Mouse (Mus musculus) liver, embryonic 12.5 days (tissue): ENCODE data around the gene Faap20. TPM values are rescaled to one million over a fixed set of nuclear protein-coding genes. Genes with fewer than 3 reads are reported as not detected.

ENCODE experiments used
- ATAC-seq: fragments of 200-750 bp; cut with Nextera tagmentation; 2 replicates; pipeline ENCODE4 v1.8.0; 2017; ENCODE audit warnings: moderate number of reproducible peaks, mild to moderate bottlenecking, moderate library complexity
- H3K27ac ChIP-seq: fragments of 300-500 bp; sonication (generic); 2 replicates; pipeline ENCODE4 v1.5.1; 2016; ENCODE audit warnings: mild to moderate bottlenecking
- H3K27me3 ChIP-seq: fragments of 300-500 bp; sonication (generic); replicated peaks from 2 replicates; pipeline ENCODE4 v1.6.1; 2016; ENCODE audit warnings: mild to moderate bottlenecking, moderate library complexity
- H3K36me3 ChIP-seq: fragments of 300-500 bp; sonication (generic); 2 replicates; pipeline ENCODE4 v1.6.1; 2016; ENCODE audit warnings: mild to moderate bottlenecking, moderate library complexity
- H3K4me1 ChIP-seq: fragments of 300-500 bp; sonication (generic); 2 replicates; pipeline ENCODE4 v1.6.1; 2016
- H3K4me2 ChIP-seq: fragments of 300-500 bp; sonication (generic); 2 replicates; pipeline ENCODE4 v1.6.1; 2016; ENCODE audit warnings: mild to moderate bottlenecking, moderate library complexity
- H3K4me3 ChIP-seq: fragments of 300-500 bp; sonication (generic); 2 replicates; pipeline ENCODE4 v1.5.1; 2016; ENCODE audit warnings: mild to moderate bottlenecking, moderate library complexity
- H3K9ac ChIP-seq: fragments of 300-500 bp; sonication (generic); 2 replicates; pipeline ENCODE4 v1.6.1; 2016; ENCODE audit warnings: mild to moderate bottlenecking, moderate library complexity
- H3K9me3 ChIP-seq: fragments of 300-500 bp; sonication (generic); replicated peaks from 2 replicates; pipeline ENCODE4 v1.6.1; 2016; ENCODE audit warnings: mild to moderate bottlenecking, moderate library complexity
- WGBS: fragments of 180-500 bp; shearing (Covaris S2); methylation state at CpG from one replicate; pipeline ENCODE4 v1.1.7; 2016; ENCODE audit not compliant: insufficient replicate concordance; 5-methylcytosine and 5-hydroxymethylcytosine counted together
- polyA plus RNA-seq: library from polyadenylated mRNA; unstranded; fragments of >200 nt; fragmentation: Nextera tagmentation; extraction: Ambion mirVana; gene quantifications from 2 replicates; pipeline ENCODE4 v1.2.1, GENCODE M21; 2016

Gene Faap20
- polyA plus RNA-seq, 1 experiment from 2014 or later = 31.2 TPM

- Histone ChIP-seq H3K4me1 (peaks cover 61% of the 10 kb centered on the region), H3K9me3 (no peaks in the 10 kb centered on the region), H3K4me2 (peak within 1 kb of the TSS; percentile 93), H3K27ac (peak within 1 kb of the TSS; percentile 91), H3K4me3 (peak within 1 kb of the TSS; percentile 70), H3K27me3 (peaks cover 48% of the 10 kb centered on the region), H3K9ac (peak within 1 kb of the TSS; percentile 80), H3K36me3 (peaks cover 3% of the 10 kb centered on the region; the same call in 1 of the 2 replicates)
- 2% methylated on average over 30 of the region's 63 CpGs for WGBS
- no peak for ATAC-seq
Observed at GRCm38 (mm10) chr4:155222552-155222840, 27.1 kb upstream of the Faap20 start, which contains the start of gene Ski. TSS of gene Ski (minus strand) at chr4:155222592.

- H3K27ac ChIP-seq = peak overlapping the region; percentile 91
- H3K9me3 ChIP-seq = no peaks in the 10 kb centered on the region
- ATAC-seq = peak; percentile 95
- peak overlapping the region; percentile 59 for H3K4me3 ChIP-seq
- peaks cover 3% of the 10 kb centered on the region; the same call in 1 of the 2 replicates for H3K36me3 ChIP-seq
- under 1% methylated on average over 63 of the region's 116 CpGs for whole genome bisulfite sequencing
- H3K27me3 ChIP-seq = peaks cover 48% of the 10 kb centered on the region
- H3K4me1 ChIP-seq = peaks cover 56% of the 10 kb centered on the region
- H3K9ac ChIP-seq = peak overlapping the region; percentile 80
- peak overlapping the region; percentile 92 for H3K4me2 ChIP-seq
Observed at GRCm38 (mm10) chr4:155222841-155223593, 26.6 kb upstream of the Faap20 start.

DNA sequence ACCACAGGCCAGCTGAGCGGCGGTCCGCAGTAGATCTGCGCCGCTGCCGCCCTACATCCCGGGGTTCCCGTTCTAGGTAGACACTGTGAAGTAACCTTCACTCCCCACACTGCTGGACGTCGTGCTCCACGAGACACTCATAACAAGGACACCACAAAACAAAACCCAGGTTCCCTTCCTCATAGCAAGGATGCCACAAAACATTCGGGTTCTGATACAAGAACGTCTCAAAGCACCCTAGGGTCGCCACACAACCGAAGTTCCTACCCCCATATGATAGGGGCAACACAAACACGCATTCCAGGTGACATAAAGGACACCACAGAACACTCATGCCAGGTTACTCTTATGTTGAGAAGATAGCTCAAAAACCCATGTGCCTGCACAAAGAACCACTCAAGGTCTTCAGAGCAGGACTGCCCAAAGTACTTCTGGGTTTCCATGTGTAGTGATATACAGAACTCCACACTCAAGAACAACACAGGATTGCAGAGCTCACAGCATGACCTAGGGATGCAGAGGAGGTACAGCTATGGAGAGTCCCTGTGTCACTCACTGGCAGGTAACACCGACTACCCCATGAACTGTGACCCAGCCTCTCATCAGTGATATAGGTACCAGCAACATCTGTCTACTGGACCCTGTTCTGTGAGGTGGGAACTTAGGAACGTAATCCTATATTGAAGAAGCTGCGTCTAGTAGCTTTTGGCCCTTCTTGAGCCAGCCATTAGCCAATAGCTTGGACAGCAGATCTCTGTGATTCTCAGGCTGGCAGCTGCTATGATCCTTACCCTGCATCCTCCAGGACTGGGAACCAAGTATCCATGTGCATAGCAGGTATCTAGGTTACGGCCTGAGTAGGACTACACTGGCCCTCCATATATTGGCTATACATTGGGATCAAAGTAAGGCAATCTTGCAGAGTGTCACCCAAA lies 25.7 kb upstream of the Faap20 start:
- peak overlapping the region; percentile 59 for H3K4me3 ChIP-seq
- peaks cover 44% of the 10 kb centered on the region for H3K27me3 ChIP-seq
- peak overlapping the region; percentile 80 for H3K9ac ChIP-seq
- peak overlapping the region; percentile 92 for H3K4me2 ChIP-seq
- WGBS = 24% methylated on average over 20 of the region's 20 CpGs
- no peaks in the 10 kb centered on the region for H3K9me3 ChIP-seq
- ATAC-seq = no peak
- peaks cover 3% of the 10 kb centered on the region; the same call in 1 of the 2 replicates for H3K36me3 ChIP-seq
- peak overlapping the region; percentile 91 for H3K27ac ChIP-seq
- peaks cover 48% of the 10 kb centered on the region for H3K4me1 ChIP-seq

GRCm38 (mm10) chr4:155225918-155226317 lies 23.7 kb upstream of the Faap20 start:
- Histone ChIP-seq H3K9me3 (no peaks in the 10 kb centered on the region), H3K27ac (no peak overlapping the region), H3K36me3 (peaks cover 3% of the 10 kb centered on the region; the same call in 1 of the 2 replicates), H3K4me3 (no peak overlapping the region), H3K4me2 (no peak overlapping the region), H3K9ac (no peak overlapping the region), H3K27me3 (peaks cover 25% of the 10 kb centered on the region), H3K4me1 (peaks cover 27% of the 10 kb centered on the region)
- WGBS = 74% methylated on average over 5 of the region's 5 CpGs
- no peak for ATAC-seq

GRCm38 (mm10) chr4:155227986-155228385 lies 21.6 kb upstream of the Faap20 start:
- Histone ChIP-seq H3K27me3 (peaks cover 10% of the 10 kb centered on the region), H3K9me3 (no peaks in the 10 kb centered on the region), H3K4me2 (no peak overlapping the region), H3K36me3 (no peaks in the 10 kb centered on the region), H3K27ac (no peak overlapping the region), H3K9ac (no peak overlapping the region), H3K4me1 (peaks cover 11% of the 10 kb centered on the region), H3K4me3 (no peak overlapping the region)
- no peak for ATAC-seq
- WGBS = 70% methylated on average over 4 of the region's 4 CpGs

- Histone ChIP-seq H3K27me3 (peaks cover 10% of the 10 kb centered on the region), H3K9me3 (no peaks in the 10 kb centered on the region), H3K9ac (no peak overlapping the region), H3K36me3 (no peaks in the 10 kb centered on the region), H3K4me1 (peaks cover 12% of the 10 kb centered on the region), H3K4me2 (no peak overlapping the region), H3K27ac (no peak overlapping the region), H3K4me3 (no peak overlapping the region)
- 61% methylated on average over 5 of the region's 5 CpGs for WGBS
- no peak for ATAC-seq
Observed at GRCm38 (mm10) chr4:155228461-155228860, 21.1 kb upstream of the Faap20 start.

- 0 out of 2 replicates have a peak overlapping the region, but pooled peaks have one; percentile 14 for H3K4me2 ChIP-seq
- WGBS = 36% methylated on average over 10 of the region's 10 CpGs
- no peak overlapping the region for H3K9ac ChIP-seq
- H3K4me1 ChIP-seq = peaks cover 44% of the 10 kb centered on the region
- ATAC-seq = no peak
- H3K27me3 ChIP-seq = peaks cover 4% of the 10 kb centered on the region; the same call in 1 of the 2 replicates
- peak overlapping the region; percentile 83 for H3K27ac ChIP-seq
- no peaks in the 10 kb centered on the region for H3K36me3 ChIP-seq
- no peaks in the 10 kb centered on the region for H3K9me3 ChIP-seq
- no peak overlapping the region for H3K4me3 ChIP-seq
Observed at GRCm38 (mm10) chr4:155233878-155234277, 15.7 kb upstream of the Faap20 start.

DNA sequence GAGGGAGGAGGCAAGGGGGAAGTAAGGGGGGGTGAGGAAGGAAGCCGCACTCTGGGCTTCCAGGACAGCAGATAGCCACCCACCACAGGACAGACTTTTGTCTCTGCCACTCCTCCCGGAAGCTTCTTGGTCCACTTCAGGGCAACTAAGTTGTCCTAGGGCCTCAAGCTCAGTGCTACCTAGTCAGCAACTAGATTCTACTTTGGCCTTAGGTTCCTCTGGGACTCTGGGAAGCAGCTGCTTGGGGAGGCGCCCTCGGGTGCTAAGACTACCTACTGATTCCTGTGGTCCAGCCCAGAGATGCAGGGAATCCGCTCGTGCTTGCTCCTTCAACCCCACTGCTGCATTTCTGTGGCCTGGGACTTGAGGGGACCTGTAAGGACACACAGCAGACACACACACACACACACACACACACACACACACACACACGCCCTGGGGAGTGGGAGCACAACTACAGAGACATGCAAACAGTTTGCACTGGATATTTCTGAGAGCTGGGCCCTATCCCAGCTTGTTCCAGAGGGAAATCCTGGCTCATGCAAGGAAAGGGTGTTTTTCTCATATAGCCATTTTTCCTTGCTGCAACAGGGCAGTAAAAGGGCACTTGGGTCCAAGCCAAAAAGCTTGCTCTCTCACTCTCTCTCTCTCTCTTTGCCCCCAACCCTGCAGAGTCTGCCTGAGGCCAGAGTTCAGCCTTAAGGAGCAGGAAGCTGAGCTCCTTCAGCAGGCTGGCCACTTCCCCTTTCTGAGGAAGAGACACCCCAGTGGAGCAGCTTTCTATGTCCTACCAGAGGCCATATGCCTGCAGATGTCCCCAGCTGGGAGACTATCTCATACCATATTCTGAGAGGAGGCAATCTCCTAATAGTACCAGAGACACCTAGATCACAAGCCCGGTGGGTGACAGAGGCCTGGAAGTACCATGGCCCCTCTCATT lies 15.0 kb upstream of the Faap20 start:
- Histone ChIP-seq H3K4me1 (peaks cover 44% of the 10 kb centered on the region), H3K27me3 (peaks cover 4% of the 10 kb centered on the region; the same call in 1 of the 2 replicates), H3K36me3 (no peaks in the 10 kb centered on the region), H3K4me2 (peak overlapping the region; percentile 45), H3K9me3 (no peaks in the 10 kb centered on the region), H3K27ac (peak overlapping the region; percentile 83), H3K9ac (no peak overlapping the region), H3K4me3 (no peak overlapping the region)
- WGBS = 20% methylated on average over 8 of the region's 8 CpGs
- ATAC-seq = 0 out of 2 replicates have a peak, but pooled peaks have one; percentile 2

- Histone ChIP-seq H3K4me3 (no peak overlapping the region), H3K4me1 (peaks cover 44% of the 10 kb centered on the region), H3K27me3 (peaks cover 4% of the 10 kb centered on the region; the same call in 1 of the 2 replicates), H3K36me3 (no peaks in the 10 kb centered on the region), H3K4me2 (peak overlapping the region; percentile 45), H3K9ac (no peak overlapping the region; the same call in 1 of the 2 replicates), H3K9me3 (no peaks in the 10 kb centered on the region), H3K27ac (peak overlapping the region; percentile 83)
- WGBS = 12% methylated on average over 18 of the region's 18 CpGs
- ATAC-seq = peak; percentile 48
Observed at GRCm38 (mm10) chr4:155235311-155236119, 14.1 kb upstream of the Faap20 start.

GRCm38 (mm10) chr4:155236737-155237385 lies 12.7 kb upstream of the Faap20 start:
- WGBS = 49% methylated on average over 12 of the region's 12 CpGs
- H3K9me3 ChIP-seq = no peaks in the 10 kb centered on the region
- H3K4me3 ChIP-seq = no peak overlapping the region
- H3K36me3 ChIP-seq = no peaks in the 10 kb centered on the region
- no peak overlapping the region for H3K9ac ChIP-seq
- no peak overlapping the region for H3K4me2 ChIP-seq
- no peak for ATAC-seq
- no peak overlapping the region for H3K27ac ChIP-seq
- peaks cover 7% of the 10 kb centered on the region for H3K27me3 ChIP-seq
- H3K4me1 ChIP-seq = peaks cover 44% of the 10 kb centered on the region
